Mouse (Mus musculus) gonadal fat pad, adult 2 months (tissue): ENCODE data around the gene Map4k5. TPM values are rescaled to one million over a fixed set of nuclear protein-coding genes. Genes with fewer than 3 reads are reported as not detected.

Source experiments
- DNase-seq: peaks from one replicate; pipeline ENCODE4 v3.0.0-alpha.2; 2012; ENCODE audit warnings: low read depth
- polyA plus RNA-seq: library from polyadenylated mRNA; depleted of rRNA; stranded (reverse); fragments of >200 nt; gene quantifications from 2 replicates; pipeline ENCODE4 v1.2.3, GENCODE M21; 2012

The Map4k5 gene
- polyA plus RNA-seq, 1 experiment: 6.3 TPM

DNA sequence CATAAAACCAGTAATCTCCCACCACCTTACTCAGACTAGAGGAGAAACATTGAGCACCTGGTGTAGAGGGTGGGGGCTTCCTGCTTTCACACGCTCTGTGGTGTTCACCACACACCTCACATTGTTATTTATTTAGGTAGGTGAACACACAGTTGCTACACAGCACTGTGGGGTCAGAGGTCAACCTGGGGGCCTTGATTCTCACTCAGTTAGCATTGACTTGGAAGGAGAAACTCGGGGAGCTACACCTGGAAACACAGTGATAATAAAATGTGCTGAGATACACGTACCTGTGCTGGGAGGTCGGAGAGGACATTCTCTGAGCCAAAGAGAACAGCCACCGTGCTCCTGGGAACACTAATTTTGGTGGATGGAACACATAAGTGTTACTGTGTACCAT is 104.6 kb downstream of the Map4k5 start:
- DNase-seq: no peak

DNA sequence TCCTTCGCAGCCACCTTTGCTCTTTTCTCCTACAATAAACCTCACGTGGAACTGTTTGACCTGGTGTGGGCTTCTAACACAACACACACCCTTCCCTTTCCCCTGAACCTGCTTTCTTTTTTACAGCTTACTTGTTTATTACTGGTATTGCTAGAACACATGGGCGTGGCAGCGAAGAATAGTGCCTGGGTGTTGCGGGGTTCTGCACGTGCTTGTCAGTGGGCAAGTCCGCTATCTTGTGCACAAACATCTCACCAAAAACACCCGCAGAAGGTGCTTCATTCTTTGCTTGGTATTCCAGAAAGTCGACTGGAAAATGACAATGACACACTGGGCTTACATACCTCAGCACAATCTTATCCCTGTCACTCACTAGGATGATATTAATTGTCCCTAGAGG is 107.5 kb downstream of the Map4k5 start:
- DNase-seq: no peak

DNA sequence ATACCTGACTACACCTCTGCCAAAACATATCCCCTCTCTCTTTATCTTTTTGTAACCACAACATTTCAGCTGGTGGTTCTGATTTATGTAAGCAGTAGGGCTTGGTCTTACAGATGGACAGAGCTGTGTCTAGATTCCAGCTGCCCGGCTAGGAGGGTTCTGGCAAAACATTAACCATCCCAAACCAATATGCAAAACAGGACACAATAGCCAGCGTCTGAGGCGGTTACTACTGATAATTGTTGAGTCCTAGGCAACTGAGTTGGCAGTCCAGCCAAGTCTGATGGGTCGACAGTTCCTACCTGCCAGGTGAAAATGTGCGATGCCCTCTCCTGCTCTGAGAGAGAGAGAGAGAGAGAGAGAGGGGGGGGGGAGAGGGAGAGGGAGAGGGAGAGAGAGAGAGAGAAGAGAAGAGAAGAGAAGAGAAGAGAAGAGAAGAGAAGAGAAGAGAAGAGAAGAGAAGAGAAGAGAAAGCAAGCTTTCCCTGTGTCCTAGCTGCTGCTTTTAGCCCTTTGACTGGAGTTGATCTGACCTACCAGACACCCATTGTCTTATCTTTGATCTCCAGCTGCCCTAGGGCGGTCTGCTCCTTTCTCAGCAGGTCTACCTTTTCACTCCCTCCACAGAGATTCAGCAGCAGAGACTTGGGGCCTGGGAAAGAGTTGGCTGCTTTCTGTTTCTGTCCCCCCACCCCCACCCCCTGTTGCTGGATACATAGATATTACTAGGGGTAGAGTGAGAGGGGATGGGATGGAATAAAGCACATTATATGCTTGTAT is 109.6 kb downstream of the Map4k5 start:
- DNase-seq: no peak

DNA sequence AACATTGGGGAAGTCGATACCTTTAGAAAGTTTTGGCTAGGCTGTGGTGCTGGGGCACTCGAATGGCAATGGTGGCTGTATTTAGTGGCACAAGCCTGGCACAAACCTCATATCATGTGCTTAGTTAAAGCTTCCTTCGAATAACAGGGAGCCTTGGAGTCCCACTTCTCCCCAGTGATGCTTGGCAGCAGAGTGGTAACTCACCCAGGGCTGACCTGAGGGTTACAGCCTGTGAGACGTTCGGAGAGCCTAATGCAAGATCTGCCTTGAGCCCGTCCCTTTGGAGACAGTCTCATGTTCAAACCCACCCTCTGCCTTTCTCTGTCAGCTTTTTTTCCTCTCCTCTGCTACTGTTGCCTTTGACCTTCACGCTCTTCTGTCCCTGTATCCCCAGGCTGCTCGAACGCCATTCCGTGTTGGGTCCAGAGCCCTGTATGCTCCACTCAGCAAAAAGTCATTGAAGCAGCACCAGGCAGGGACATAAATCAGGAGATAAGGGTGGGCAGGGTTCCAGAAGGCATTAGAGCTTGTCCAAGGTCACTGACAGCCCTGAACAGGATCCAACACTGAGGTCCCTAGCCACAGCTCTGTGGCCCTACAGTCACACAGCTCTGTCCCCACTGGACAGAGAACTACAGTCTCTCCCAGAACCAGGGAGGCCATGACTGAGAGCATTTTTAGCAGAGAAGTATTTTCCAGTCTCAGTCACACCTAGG is 110.9 kb downstream of the Map4k5 start:
- DNase-seq: no peak

DNA sequence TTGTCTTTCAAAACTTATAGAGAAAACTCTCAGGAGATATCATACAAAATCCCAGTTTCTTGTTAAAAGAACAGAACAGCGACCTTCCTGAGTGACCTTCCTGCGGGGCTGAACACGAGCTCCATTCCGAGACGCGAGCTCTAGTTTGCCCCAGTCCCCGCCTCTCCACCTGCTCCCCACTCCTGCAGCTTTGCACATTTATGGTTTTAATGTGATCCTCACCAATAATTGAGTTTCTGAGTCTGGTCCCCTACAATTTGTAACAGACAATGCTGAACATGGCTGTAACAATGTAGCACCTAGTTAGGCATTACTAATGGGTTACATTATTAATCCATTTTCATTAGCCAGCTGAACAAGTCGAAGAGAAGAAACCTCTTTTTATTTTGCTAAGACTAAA is 111.5 kb downstream of the Map4k5 start:
- no peak for DNase-seq

DNA sequence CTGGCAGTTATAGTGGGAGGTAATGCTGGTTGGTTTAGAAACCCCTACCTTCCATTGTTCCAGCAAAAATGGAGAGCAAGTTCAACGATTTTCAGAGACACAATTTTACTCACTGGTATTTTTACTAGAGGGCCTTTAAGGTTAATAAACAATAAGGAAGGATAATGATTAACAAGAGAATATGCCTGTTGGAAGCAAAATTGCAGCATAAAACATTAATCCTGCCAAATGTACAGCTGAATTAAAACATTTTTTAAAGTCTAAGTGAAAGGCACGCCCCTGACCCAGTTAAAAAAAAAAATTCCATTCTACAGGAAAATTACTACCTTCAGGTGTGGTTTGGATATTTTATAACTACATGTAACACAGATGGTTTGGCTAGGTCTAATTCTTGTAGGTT is 115.0 kb downstream of the Map4k5 start:
- DNase-seq: no peak

DNA sequence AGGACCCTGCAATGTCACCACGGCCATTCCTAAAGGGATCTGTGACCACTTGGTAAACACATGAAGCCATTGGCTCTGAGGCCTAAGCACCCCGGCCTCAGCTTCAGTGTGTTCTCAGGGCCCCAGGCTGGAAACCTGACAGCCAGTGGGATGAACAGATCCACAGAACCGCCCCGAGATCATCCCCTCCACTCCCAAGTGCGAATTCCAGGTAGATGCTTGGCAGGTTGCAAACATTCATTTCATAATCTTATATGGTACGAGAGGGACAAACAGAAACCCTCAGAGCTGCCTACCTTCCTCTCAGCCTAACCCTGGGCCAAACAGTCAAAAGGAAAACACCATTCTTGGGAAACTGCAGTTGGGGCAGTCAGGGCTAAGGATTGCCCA is 115.7 kb downstream of the Map4k5 start:
- DNase-seq: no peak

DNA sequence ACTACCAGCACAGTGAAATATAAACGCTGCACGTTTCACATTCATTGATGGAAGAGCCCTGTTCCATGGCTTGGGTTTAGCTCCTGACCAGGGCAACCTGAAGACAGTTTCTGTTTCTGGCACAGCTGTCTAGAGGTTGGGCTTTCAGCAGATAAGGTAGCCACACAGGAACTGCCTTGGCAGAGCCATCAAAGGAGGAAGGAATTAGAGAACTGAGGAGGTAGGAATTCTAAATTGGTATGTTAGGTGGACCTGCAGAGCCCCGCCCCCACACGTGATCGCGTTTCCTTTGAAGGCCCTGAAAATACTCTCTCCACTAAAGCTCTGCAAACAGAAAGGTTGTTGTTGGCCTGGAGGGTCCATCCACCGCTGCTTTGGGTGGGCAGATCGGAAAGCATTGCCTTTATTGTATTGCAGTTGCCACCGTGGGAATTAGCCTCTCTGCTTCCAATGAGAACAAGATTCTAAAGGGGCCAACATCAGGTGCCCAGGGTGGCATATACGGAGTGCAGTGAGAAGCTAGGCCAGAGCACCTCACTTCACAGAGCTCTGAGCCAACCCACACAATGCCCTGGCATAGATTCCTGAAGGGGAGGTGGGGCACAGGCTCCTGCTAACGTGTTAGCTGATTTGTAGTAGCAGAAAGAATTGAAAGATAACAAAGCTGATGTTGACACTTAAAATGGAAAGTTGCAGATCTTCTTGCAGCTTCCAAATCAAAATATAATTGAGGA is 116.2 kb downstream of the Map4k5 start:
- no peak for DNase-seq

DNA sequence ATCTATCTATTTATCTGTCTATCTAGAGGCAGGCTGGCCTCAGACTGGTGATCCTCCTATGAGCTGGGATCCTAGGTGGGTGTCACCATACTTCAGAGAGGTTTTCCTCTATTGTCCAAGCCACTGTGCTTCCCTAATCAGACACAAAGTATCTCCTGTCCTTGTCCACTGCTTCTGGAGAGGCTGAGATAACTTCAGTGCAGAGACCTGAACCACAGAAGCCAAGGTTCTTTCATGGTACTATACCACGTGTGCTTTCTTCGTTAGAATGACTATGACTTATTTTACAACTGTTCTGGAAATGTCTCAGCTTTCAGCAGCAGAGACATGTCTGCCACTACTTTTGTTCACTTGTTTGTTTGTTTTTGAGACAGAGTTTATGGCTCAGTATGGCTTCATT is 124.2 kb downstream of the Map4k5 start:
- no peak for DNase-seq

DNA sequence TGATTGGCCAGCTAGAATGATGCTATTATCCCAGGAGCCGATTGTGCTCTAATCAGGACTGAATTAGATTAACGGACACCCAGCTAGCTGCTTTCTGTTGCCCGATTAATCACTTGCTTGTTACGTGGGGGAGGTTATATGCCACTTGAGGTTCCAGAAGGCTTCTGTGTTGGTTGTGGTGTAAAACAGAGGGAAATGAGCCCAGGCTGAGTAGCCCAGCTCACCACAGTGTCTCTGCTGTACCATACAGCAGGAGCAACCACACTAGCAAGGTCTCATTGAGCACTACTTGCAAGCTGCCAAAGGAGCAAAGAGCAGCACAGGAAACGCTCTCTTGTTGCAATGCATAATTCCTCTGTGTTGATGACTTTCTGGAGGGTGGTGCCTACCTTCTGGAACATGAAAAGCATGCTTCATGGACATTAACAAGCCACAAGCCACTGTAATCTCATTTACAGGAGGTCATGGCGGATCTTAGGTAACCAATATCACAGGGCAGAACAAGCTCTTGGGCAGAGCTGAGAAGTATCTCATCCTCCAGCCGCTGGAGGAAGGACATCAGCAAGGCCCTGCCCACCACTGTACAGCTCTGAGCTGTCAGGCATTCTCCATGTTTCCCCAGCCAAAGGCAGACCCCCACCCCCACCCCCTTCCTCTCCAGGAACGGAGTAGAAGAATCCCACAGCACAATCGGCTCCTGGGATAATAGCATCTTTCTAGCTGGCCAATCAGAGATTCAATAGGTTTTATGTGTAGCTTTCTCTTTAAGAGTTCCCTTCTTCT is 125.3 kb downstream of the Map4k5 start:
- DNase-seq: no peak

DNA sequence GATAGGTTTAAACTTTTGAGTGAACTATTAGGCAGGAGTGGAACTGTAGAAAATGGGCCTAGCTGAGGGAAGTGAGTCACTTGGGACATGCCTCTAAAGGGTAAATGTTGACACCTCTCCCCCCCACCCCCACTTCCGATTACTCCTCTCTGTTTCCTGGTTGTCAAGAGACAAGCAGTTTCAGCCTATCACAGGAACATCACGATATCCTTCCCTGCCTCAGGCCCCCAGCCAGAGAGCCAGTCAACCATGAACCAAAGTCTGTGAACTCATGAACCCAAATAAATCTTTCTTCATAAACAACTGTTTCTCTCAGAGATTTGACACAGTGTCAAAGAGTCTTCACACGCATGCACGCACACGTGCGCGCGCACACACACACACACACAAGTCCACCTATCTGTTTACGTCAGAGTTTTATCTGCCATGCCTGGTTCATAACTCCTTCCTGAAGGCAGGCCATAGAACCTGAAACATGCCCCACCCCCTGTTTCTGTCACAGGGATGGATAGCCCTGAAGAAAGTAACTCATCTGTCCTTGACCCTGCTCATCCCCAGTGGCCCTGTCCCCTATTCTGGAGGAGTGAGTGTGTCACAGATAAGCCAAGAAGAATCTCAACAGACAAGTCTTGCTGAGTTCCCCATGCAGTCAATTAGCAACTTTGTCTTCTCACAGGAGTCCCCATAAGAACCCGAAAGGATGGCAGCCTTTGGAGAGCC is 126.7 kb downstream of the Map4k5 start:
- DNase-seq: no peak

DNA sequence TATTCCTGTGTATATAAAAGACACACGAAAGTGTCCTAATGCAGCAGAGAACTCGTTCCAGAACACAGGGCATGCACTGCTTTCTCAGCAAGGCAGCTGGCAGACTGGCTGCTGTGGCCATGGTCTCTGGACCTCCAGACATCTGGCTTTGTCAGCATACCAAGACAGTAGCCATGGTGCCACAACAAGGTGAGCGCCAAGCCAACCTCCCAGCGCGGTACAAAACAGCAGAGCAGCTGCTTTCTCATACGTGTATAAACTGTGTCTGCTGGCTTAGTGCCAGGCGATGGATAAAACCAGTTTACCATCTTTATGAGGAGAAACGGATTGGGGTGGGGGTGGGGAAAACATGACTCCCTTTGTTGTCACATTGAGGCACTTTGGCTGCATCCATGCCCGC is 127.5 kb downstream of the Map4k5 start:
- no peak for DNase-seq

DNA sequence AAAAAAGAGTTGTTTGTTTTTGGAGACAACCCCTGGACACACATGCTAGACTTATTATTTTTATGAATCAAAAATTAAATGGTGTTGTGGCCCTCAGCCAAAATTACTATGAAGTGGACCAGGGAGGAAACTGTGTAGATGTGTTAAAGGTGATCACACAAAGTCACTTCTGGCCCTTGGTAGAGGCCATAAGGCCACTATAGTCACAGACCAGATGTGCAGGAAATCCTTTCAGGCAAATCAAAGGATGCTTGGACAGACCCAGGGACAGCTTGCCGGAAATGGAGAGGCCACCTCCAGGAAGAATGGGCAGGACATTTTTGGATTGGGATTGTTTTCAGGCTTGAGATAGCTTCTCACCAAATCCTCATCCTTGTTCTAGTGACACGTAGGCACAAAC is 131.4 kb downstream of the Map4k5 start:
- DNase-seq: no peak

DNA sequence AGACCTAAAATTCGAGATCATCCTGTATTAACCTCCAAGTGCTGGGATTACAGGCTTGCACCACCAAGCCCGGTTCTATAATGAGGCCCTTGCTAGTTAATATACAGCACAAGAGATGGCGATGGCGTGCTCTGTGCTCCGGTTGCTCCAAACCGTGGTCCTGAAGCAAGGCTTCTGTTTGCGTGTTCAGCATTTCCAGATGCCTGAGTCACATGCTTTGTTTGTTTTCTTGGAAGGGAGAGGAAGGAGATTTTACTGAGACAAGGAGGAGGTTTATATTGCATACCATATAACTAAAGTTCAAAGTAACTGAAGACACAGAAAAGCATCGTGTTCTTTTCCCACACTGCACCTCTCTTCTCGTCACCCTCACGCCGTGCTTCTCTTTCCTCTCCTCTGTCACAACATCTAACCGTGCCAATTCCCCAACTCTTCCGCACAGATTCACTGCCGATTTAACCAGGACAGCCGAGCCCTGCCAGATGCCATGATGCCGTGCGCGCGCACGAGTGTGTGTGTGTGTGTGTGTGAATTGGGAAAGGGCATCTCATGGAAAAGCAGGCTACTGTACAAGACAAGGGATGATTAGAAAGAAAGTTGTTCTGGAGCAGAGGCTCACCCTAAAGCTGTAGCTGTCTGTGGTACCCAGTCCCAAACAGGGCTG is 132.1 kb downstream of the Map4k5 start:
- DNase-seq: no peak

DNA sequence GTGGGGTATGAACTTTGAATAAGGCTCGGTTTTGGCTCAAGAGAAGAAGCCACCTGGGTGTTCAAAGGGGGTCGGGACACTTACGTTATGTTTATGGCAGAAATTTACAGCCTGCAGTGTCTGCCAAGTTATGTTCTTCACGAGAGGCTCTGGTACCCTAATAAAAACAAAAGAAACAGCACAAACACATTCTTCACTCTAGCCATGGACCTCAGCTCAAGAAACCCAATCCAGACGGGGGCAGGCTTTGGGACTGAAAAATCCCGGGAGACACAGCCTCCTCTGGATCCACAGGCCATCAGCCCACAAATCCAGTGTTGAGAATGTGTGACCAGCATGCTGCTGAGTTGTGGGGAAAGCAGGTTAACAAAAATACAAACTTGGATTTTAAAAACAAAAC is 133.0 kb downstream of the Map4k5 start:
- no peak for DNase-seq

DNA sequence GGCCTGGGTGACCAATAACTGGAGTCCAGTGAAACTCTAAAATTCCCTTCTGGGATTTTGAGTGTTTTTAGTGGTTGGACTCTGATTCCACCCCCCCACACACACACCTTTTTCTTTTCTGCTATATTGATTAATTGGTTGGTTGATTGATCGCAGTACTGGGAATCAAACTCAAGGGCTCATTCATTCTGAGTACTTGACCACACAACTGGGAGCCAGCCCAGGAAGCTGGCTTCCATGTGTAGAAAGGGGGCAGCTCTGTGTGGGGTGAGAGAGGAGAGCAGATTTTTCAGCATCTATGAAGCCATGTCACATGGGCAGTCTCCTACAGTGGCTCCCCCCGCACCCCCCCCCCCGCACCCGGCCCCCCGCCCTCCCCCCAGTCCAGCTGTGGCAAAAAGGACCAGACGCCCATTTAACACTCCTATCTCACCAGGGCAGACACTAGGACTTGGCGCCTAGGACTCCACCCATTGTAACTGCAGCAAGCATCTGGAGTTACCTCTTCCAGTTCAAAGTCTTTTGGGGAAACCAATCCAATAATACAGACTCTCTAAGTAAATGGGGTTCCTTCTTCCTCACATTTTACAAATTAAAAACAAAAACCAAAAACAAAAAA is 133.6 kb downstream of the Map4k5 start:
- no peak for DNase-seq

DNA sequence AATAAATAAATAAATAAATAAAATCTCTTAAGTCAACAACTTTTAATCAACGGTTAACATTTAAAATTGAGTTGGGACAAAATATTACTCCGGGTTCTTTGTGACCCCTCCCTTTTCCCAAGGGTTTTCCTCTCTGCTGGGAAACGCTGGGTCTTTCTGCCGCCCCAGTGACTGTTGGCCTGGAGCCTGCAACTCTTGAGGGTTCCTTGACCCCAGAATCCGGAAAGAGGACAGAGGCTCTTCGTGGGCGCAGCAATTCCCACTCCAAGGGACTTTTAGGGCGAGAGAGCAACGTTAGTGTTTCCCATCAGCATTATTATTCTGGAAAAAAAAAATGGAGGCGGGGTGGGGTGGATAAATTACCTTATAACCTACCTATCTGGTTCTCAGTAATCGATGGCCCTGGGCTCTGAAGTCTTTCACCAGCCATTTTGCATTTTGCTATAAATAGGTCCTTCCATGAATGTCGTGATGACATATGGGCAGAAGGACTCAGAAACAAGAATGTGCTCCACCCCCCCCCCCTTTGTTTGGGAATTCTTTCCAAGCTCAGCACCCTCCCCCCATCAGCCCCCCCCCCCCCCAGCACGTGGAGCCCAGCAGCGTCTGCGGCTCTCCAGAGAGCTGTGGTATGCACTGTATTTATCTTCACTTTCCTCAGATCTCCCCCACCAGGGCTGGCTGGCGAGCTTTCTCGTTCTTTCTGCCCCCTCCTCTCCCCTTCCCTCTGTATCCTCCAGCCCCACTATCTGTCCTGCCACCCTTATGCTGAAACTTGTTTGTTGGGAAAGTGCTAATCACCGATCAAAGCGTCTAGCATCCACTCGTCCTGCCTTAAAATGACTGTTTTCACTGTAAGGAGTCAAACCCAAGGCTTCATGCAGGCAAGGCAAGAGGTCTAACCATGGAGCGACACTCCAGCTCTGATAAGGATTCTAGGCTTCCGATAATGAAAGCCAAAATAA is 134.5 kb downstream of the Map4k5 start:
- DNase-seq: no peak

DNA sequence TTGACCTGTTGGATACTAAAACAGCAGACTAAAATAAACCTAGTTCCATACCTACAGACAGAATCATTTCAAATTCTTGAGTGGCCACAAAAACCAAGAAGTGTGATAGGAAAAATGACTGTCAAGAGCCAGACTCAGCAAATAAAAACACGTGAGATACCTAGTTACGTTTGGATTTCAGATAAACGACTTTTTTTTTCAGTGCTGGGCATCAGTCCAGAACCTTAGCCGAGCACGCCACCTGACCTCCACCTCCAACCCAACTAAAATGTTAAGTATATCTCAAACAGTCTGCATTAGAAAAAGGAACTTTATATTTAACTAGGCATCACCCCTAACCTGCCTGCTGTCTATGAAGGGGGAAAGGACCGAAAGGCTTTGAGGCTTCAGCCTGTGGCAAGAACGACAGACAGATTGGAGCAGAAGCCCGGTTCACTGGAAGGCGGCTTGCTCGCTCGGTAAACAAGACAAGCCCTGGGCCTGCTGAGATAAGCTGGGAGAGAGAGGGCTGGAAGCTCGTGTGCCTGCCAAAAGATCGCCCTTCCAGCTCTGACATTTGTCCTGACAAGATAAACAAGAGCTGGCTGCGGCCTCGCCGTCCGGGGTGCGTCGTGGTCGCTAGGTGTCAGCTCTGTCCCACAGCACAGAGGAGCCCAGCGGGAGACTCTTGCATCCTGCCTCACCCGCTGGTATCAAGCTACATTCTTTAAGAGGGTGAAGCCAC is 135.4 kb downstream of the Map4k5 start:
- DNase-seq: no peak

DNA sequence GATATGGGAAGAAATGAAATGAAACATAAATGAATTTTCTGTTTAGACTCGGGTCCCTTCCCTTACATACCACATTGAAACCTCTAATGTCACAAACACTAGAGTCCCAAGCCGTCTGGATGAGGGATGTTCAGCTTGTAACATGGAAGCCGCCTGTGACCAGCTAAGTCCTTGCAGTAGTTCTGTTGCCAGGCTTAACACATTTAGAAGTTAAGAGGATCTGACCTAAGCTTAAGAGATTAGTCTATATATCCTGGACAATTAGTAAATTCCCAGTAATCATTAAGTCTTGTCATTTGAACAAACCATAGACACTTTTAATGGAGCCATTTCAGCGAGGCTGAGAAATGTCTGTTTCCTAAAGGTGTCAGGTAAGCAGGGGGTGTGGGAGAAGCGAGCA is 137.0 kb downstream of the Map4k5 start:
- DNase-seq: no peak
